Mouse (Mus musculus) MEL (cell line): ENCODE measurements around the gene Rgs8.

Experiments used
- CTCF ChIP-seq, 3 experiments: IDR thresholded peaks in 2 of 3; conservative IDR thresholded peaks in 1 of 3; 2 replicates each; pipeline ENCODE4 v1.5.1; 2011 to 2012; ENCODE audit warnings: low read length in 3 of 3, low read depth in 2 of 3, mild to moderate bottlenecking in 2 of 3, improper control_type of control experiment in 1 of 3, inconsistent platforms in 1 of 3, mixed read lengths in 1 of 3, moderate library complexity in 1 of 3; ENCODE audit not compliant: control insufficient read depth in 1 of 3, insufficient read depth in 1 of 3, poor library complexity in 1 of 3, severe bottlenecking in 1 of 3
- GATA1 ChIP-seq: IDR thresholded peaks from 2 replicates; pipeline ENCODE4 v1.6.1; 2011; ENCODE audit warnings: low read depth, low read length, improper control_type of control experiment
- MAX ChIP-seq: IDR thresholded peaks from 2 replicates; pipeline ENCODE4 v1.6.1; 2011; ENCODE audit warnings: low read length, improper control_type of control experiment
- MXI1 ChIP-seq: IDR thresholded peaks from 2 replicates; pipeline ENCODE4 v1.6.1; 2011; ENCODE audit warnings: mild to moderate bottlenecking, low read depth, low read length, improper control_type of control experiment
- NRF1 ChIP-seq: IDR thresholded peaks from 2 replicates; pipeline ENCODE4 v1.6.1; 2014; ENCODE audit warnings: low read depth, mild to moderate bottlenecking, inconsistent platforms, low read length, improper control_type of control experiment, moderate library complexity; ENCODE audit not compliant: poor library complexity, insufficient read depth, severe bottlenecking
- POLR2A ChIP-seq, 2 experiments: IDR thresholded peaks; 2 replicates each; pipeline ENCODE4 v1.6.1; 2011 to 2012; ENCODE audit warnings: low read length in 2 of 2, mild to moderate bottlenecking in 2 of 2, control low read depth in 1 of 2, improper control_type of control experiment in 1 of 2, low read depth in 1 of 2, moderate library complexity in 1 of 2; ENCODE audit not compliant: control insufficient read depth in 1 of 2, insufficient read depth in 1 of 2, poor library complexity in 1 of 2
- USF1 ChIP-seq: IDR thresholded peaks from 2 replicates; pipeline ENCODE4 v1.6.1; 2014; ENCODE audit warnings: low read depth, mild to moderate bottlenecking, inconsistent platforms, low read length, improper control_type of control experiment, moderate library complexity

GRCm38 (mm10) chr1:153704174-153704573 is 51.3 kb downstream of the Rgs8 start:
- TF ChIP-seq CTCF (IDR thresholded peaks at IDR 0.05 in 2 of 3, conservative IDR thresholded peaks at IDR 0.05 in 1 of 3; ENCODE audit: control insufficient read depth in 1 of 3, insufficient read depth in 1 of 3, low read depth in 2 of 3, low read length in 3 of 3, poor library complexity in 1 of 3, severe bottlenecking in 1 of 3) (no peak), USF1 (no peak), NRF1 (no peak), POLR2A (IDR thresholded peaks at IDR 0.05; ENCODE audit: control insufficient read depth in 1 of 2, insufficient read depth in 1 of 2, low read depth in 1 of 2, low read length in 2 of 2, poor library complexity in 1 of 2) (no peak), MAX (no peak), MXI1 (no peak), GATA1 (no peak)
